ENCODE assay signal across 12 mouse cellular contexts in genomic region chr10:108284977-108285376, GRCm38 (mm10). TPM values are rescaled to one million over a fixed set of nuclear protein-coding genes. Genes with fewer than 3 reads are reported as not detected.
"Had no signal": no experiment of that assay in that cellular context is flagged by ENCODE, and none has a peak within 500 bp of the region (broad histone marks: within the 10 kb centered on the region; RNA-seq: fewer than 3 reads in every experiment).

No protein-coding gene starts in this region.

- DNase-seq: kidney, adult 18-20 months; kidney, postnatal 10 days; kidney, postnatal 4 days; lung, adult 2 months; lung, postnatal 36 days; right cerebral cortex, postnatal 14 days; thymus, postnatal 36 days had no signal

- H3K9ac ChIP-seq: liver, embryonic 15.5 days had no signal

- H3K27me3 ChIP-seq: liver, embryonic 15.5 days had no signal

- H3K27ac ChIP-seq: layer of hippocampus, adult 2 months; liver, embryonic 15.5 days had no signal

- H3K4me1 ChIP-seq: liver, embryonic 15.5 days had no signal

- H3K9me3 ChIP-seq: liver, embryonic 15.5 days had no signal

- H3K4me2 ChIP-seq: liver, embryonic 11.5 days; liver, embryonic 15.5 days had no signal

- H3K4me3 ChIP-seq: layer of hippocampus, adult 2 months; liver, embryonic 15.5 days had no signal

- ATAC-seq: lung, postnatal 0 days had no signal

RNA-seq across cellular contexts. Expression of gene Pawr, which starts 46.9 kb away (rescaled TPM):
- total RNA-seq: neutrophil, adult 5-6 weeks had no signal
